Mouse (Mus musculus) neural tube, embryonic 12.5 days (tissue): Measurements from ENCODE around the gene Syt1. TPM values are rescaled to one million over a fixed set of nuclear protein-coding genes. Genes with fewer than 3 reads are reported as not detected.
A peak's percentile ranks its signal among the peaks of the same experiment; 100 is the strongest.

Source experiments
- ATAC-seq: fragments of 200-750 bp; cut with Nextera tagmentation; 2 replicates; pipeline ENCODE4 v1.8.0; 2017; ENCODE audit warnings: low read depth, mild to moderate bottlenecking, moderate TSS enrichment, moderate library complexity; ENCODE audit not compliant: low FRiP score
- H3K27ac ChIP-seq: fragments of 300-500 bp; sonication (generic); 2 replicates; pipeline ENCODE4 v1.5.1; 2016
- H3K27me3 ChIP-seq: fragments of 300-500 bp; sonication (generic); replicated peaks from 2 replicates; pipeline ENCODE4 v1.6.1; 2016; ENCODE audit warnings: mild to moderate bottlenecking
- H3K36me3 ChIP-seq: fragments of 300-500 bp; sonication (generic); 2 replicates; pipeline ENCODE4 v1.6.1; 2016; ENCODE audit warnings: mild to moderate bottlenecking
- H3K4me1 ChIP-seq: fragments of 300-500 bp; sonication (generic); 2 replicates; pipeline ENCODE4 v1.6.1; 2016
- H3K4me2 ChIP-seq: fragments of 300-500 bp; sonication (generic); replicated peaks from 2 replicates; pipeline ENCODE4 v1.6.1; 2016; ENCODE audit warnings: mild to moderate bottlenecking
- H3K4me3 ChIP-seq: fragments of 300-500 bp; sonication (generic); 2 replicates; pipeline ENCODE4 v1.5.1; 2016
- H3K9ac ChIP-seq: fragments of 300-500 bp; sonication (generic); 2 replicates; pipeline ENCODE4 v1.6.1; 2016; ENCODE audit warnings: mild to moderate bottlenecking
- H3K9me3 ChIP-seq: fragments of 300-500 bp; sonication (generic); 2 replicates; pipeline ENCODE4 v1.6.1; 2016; ENCODE audit warnings: mild to moderate bottlenecking
- WGBS: fragments of 180-500 bp; shearing (Covaris S2); methylation state at CpG from one replicate; pipeline ENCODE4 v1.1.7; 2016; 5-methylcytosine and 5-hydroxymethylcytosine counted together
- polyA plus RNA-seq: library from polyadenylated mRNA; unstranded; fragments of >200 nt; fragmentation: Nextera tagmentation; extraction: Ambion mirVana; gene quantifications from 2 replicates; pipeline ENCODE4 v1.2.1, GENCODE M21; 2016

Gene Syt1
- polyA plus RNA-seq, 1 experiment from 2014 or later: 45.0 TPM

- WGBS: 89% methylated on average over 7 of the region's 7 CpGs
- Histone ChIP-seq H3K4me3 (no peak overlapping the region), H3K27me3 (no peaks in the 10 kb centered on the region), H3K36me3 (no peaks in the 10 kb centered on the region), H3K4me2 (no peak overlapping the region), H3K9ac (no peak overlapping the region), H3K4me1 (0 out of 2 replicates have a peak, but pooled peaks cover 3% of the 10 kb centered on the region), H3K27ac (no peak overlapping the region), H3K9me3 (no peaks in the 10 kb centered on the region)
- ATAC-seq: no peak
Measured at GRCm38 (mm10) chr10:108528338-108528737, 482.4 kb downstream of the Syt1 start.

- Histone ChIP-seq H3K36me3 (no peaks in the 10 kb centered on the region), H3K4me3 (no peak overlapping the region), H3K27me3 (no peaks in the 10 kb centered on the region), H3K4me2 (no peak overlapping the region), H3K9ac (no peak overlapping the region), H3K9me3 (no peaks in the 10 kb centered on the region), H3K4me1 (0 out of 2 replicates have a peak, but pooled peaks cover 3% of the 10 kb centered on the region), H3K27ac (no peak overlapping the region)
- no peak for ATAC-seq
- 87% methylated on average over 11 of the region's 11 CpGs for WGBS
Measured at GRCm38 (mm10) chr10:108525506-108525905, 485.3 kb downstream of the Syt1 start.

GRCm38 (mm10) chr10:108524306-108525029 is 486.3 kb downstream of the Syt1 start:
- Histone ChIP-seq H3K4me1 (0 out of 2 replicates have a peak, but pooled peaks cover 3% of the 10 kb centered on the region), H3K27ac (no peak overlapping the region), H3K9ac (no peak overlapping the region), H3K4me2 (no peak overlapping the region), H3K4me3 (no peak overlapping the region), H3K27me3 (no peaks in the 10 kb centered on the region), H3K36me3 (no peaks in the 10 kb centered on the region), H3K9me3 (no peaks in the 10 kb centered on the region)
- ATAC-seq: peak; percentile 83
- 63% methylated on average over 6 of the region's 6 CpGs for WGBS

- no peak overlapping the region for H3K9ac ChIP-seq
- H3K27ac ChIP-seq: no peak overlapping the region
- ATAC-seq: no peak
- WGBS: 72% methylated on average over 6 of the region's 6 CpGs
- no peak overlapping the region for H3K4me3 ChIP-seq
- no peak overlapping the region for H3K4me2 ChIP-seq
- no peaks in the 10 kb centered on the region for H3K4me1 ChIP-seq
- H3K27me3 ChIP-seq: no peaks in the 10 kb centered on the region
- no peaks in the 10 kb centered on the region for H3K36me3 ChIP-seq
- H3K9me3 ChIP-seq: no peaks in the 10 kb centered on the region
Measured at GRCm38 (mm10) chr10:108519156-108519555, 491.6 kb downstream of the Syt1 start.

GRCm38 (mm10) chr10:108517076-108517475 is 493.7 kb downstream of the Syt1 start:
- no peak for ATAC-seq
- no peaks in the 10 kb centered on the region for H3K36me3 ChIP-seq
- no peak overlapping the region for H3K27ac ChIP-seq
- H3K9ac ChIP-seq: no peak overlapping the region
- WGBS: 81% methylated on average over 9 of the region's 9 CpGs
- H3K27me3 ChIP-seq: no peaks in the 10 kb centered on the region
- H3K4me1 ChIP-seq: no peaks in the 10 kb centered on the region
- H3K4me2 ChIP-seq: no peak overlapping the region
- no peaks in the 10 kb centered on the region for H3K9me3 ChIP-seq
- H3K4me3 ChIP-seq: no peak overlapping the region

- no peak overlapping the region for H3K4me3 ChIP-seq
- no peaks in the 10 kb centered on the region for H3K9me3 ChIP-seq
- no peaks in the 10 kb centered on the region for H3K27me3 ChIP-seq
- no peak overlapping the region for H3K9ac ChIP-seq
- no peaks in the 10 kb centered on the region for H3K4me1 ChIP-seq
- H3K27ac ChIP-seq: no peak overlapping the region
- no peak for ATAC-seq
- no peak overlapping the region for H3K4me2 ChIP-seq
- 80% methylated on average over 7 of the region's 7 CpGs for whole genome bisulfite sequencing
- H3K36me3 ChIP-seq: no peaks in the 10 kb centered on the region
Measured at GRCm38 (mm10) chr10:108514671-108515070, 496.1 kb downstream of the Syt1 start.

- 88% methylated on average over 3 of the region's 3 CpGs for WGBS
- H3K27me3 ChIP-seq: no peaks in the 10 kb centered on the region
- H3K4me3 ChIP-seq: no peak overlapping the region
- no peak overlapping the region for H3K27ac ChIP-seq
- H3K4me2 ChIP-seq: no peak overlapping the region
- H3K4me1 ChIP-seq: 0 out of 2 replicates have a peak, but pooled peaks cover 3% of the 10 kb centered on the region
- no peak for ATAC-seq
- H3K36me3 ChIP-seq: no peaks in the 10 kb centered on the region
- no peak overlapping the region for H3K9ac ChIP-seq
- H3K9me3 ChIP-seq: no peaks in the 10 kb centered on the region
Measured at GRCm38 (mm10) chr10:108509579-108509978, 501.2 kb downstream of the Syt1 start.

GRCm38 (mm10) chr10:108506917-108507316 is 503.9 kb downstream of the Syt1 start:
- Histone ChIP-seq H3K9me3 (no peaks in the 10 kb centered on the region), H3K27me3 (no peaks in the 10 kb centered on the region), H3K4me3 (no peak overlapping the region), H3K4me1 (0 out of 2 replicates have a peak, but pooled peaks cover 3% of the 10 kb centered on the region), H3K4me2 (no peak overlapping the region), H3K27ac (no peak overlapping the region), H3K36me3 (no peaks in the 10 kb centered on the region), H3K9ac (no peak overlapping the region)
- 83% methylated on average over 4 of the region's 4 CpGs for WGBS
- no peak for ATAC-seq

GRCm38 (mm10) chr10:108504925-108505324 is 505.9 kb downstream of the Syt1 start:
- Histone ChIP-seq H3K36me3 (no peaks in the 10 kb centered on the region), H3K9me3 (no peaks in the 10 kb centered on the region), H3K4me1 (0 out of 2 replicates have a peak, but pooled peaks cover 3% of the 10 kb centered on the region), H3K27me3 (no peaks in the 10 kb centered on the region), H3K4me2 (no peak overlapping the region), H3K27ac (no peak overlapping the region), H3K4me3 (no peak overlapping the region), H3K9ac (no peak overlapping the region)
- no peak; the same call in 1 of the 2 replicates for ATAC-seq
- WGBS: 64% methylated on average over 7 of the region's 7 CpGs

- H3K36me3 ChIP-seq: no peaks in the 10 kb centered on the region
- H3K27me3 ChIP-seq: no peaks in the 10 kb centered on the region
- ATAC-seq: 0 out of 2 replicates have a peak, but pooled peaks have one; percentile 37
- H3K4me2 ChIP-seq: no peak overlapping the region
- 0 out of 2 replicates have a peak, but pooled peaks cover 3% of the 10 kb centered on the region for H3K4me1 ChIP-seq
- H3K27ac ChIP-seq: no peak overlapping the region
- 68% methylated on average over 21 of the region's 21 CpGs for WGBS
- H3K9me3 ChIP-seq: no peaks in the 10 kb centered on the region
- H3K9ac ChIP-seq: no peak overlapping the region
- no peak overlapping the region for H3K4me3 ChIP-seq
Measured at GRCm38 (mm10) chr10:108504128-108504870, 506.5 kb downstream of the Syt1 start.

GRCm38 (mm10) chr10:108490231-108490630 is 520.6 kb downstream of the Syt1 start:
- Histone ChIP-seq H3K9ac (no peak overlapping the region), H3K27me3 (no peaks in the 10 kb centered on the region), H3K4me2 (no peak overlapping the region), H3K9me3 (0 out of 2 replicates have a peak, but pooled peaks cover 4% of the 10 kb centered on the region), H3K36me3 (no peaks in the 10 kb centered on the region), H3K27ac (no peak overlapping the region), H3K4me1 (no peaks in the 10 kb centered on the region), H3K4me3 (no peak overlapping the region)
- no peak for ATAC-seq
- 71% methylated on average over 7 of the region's 7 CpGs for WGBS

GRCm38 (mm10) chr10:108483991-108484390 is 526.8 kb downstream of the Syt1 start:
- Histone ChIP-seq H3K9ac (no peak overlapping the region), H3K4me2 (no peak overlapping the region), H3K27ac (no peak overlapping the region), H3K36me3 (no peaks in the 10 kb centered on the region), H3K4me3 (no peak overlapping the region), H3K27me3 (no peaks in the 10 kb centered on the region), H3K4me1 (no peaks in the 10 kb centered on the region), H3K9me3 (no peaks in the 10 kb centered on the region)
- no peak for ATAC-seq
- WGBS: 77% methylated on average over 10 of the region's 10 CpGs
